Mouse (Mus musculus): ENCODE measurements around the gene Scamp3. TPM values are rescaled to one million over a fixed set of nuclear protein-coding genes. Genes with fewer than 3 reads are reported as not detected.
"Not testable (repeated sequence)": the region's sequence is repeated elsewhere in the genome, so short reads cannot be mapped to it uniquely, and the experiment has no call there.

The Scamp3 gene
- 75.4 and 76.9 TPM in 2 replicates for total RNA-seq (2021)
- long read RNA-seq, experiment 1, transcript Scamp3-203 (9 exons, 1,475 nt): major isoform, 59 of 118 reads
- long read RNA-seq, experiment 1, transcript Scamp3-201 (9 exons, 1,489 nt): minor isoform, 54 of 118 reads
- long read RNA-seq, experiment 1, partial matches to known transcripts: 4 of 118 reads
- long read RNA-seq, experiment 1, other reads (novel, unspliced or antisense): 0 of 118 reads
- long read RNA-seq, experiment 2, transcript Scamp3-203 (9 exons, 1,475 nt): minor isoform, 25 of 82 reads
- long read RNA-seq, experiment 2, transcript Scamp3-201 (9 exons, 1,489 nt): major isoform, 44 of 82 reads
- long read RNA-seq, experiment 2, partial matches to known transcripts: 6 of 82 reads
- long read RNA-seq, experiment 2, other reads (novel, unspliced or antisense): 7 of 82 reads

- peak; percentile 92 for DNase-seq
These were observed at the start of gene Scamp3 for GRCm38 (mm10) chr3:89177242-89178106. TSS of gene Scamp3 (plus strand) at chr3:89177473.

GRCm38 (mm10) chr3:89129908-89130307 is 47.4 kb upstream of the Scamp3 start:
- DNase-seq: peak; percentile 60

- no peak for DNase-seq
These were observed 45.5 kb upstream of the Scamp3 start for GRCm38 (mm10) chr3:89131816-89132215.

GRCm38 (mm10) chr3:89132285-89133062 is 44.8 kb upstream of the Scamp3 start:
- DNase-seq: peak; percentile 72

- no peak for DNase-seq
These were observed 44.2 kb upstream of the Scamp3 start for GRCm38 (mm10) chr3:89133063-89133450.

- no peak for DNase-seq
These were observed 43.5 kb upstream of the Scamp3 start for GRCm38 (mm10) chr3:89133752-89134151.

GRCm38 (mm10) chr3:89135958-89136357 is 41.3 kb upstream of the Scamp3 start, which contains the start of gene Pklr:
TSS of gene Pklr (plus strand) at chr3:89136142.
- DNase-seq: no peak

GRCm38 (mm10) chr3:89136365-89136764 is 40.9 kb upstream of the Scamp3 start:
- DNase-seq: no peak

GRCm38 (mm10) chr3:89144821-89145220 is 32.5 kb upstream of the Scamp3 start:
- no peak for DNase-seq

GRCm38 (mm10) chr3:89145566-89145965 is 31.7 kb upstream of the Scamp3 start:
- no peak for DNase-seq

- peak; percentile 48 for DNase-seq
These were observed 29.9 kb upstream of the Scamp3 start for GRCm38 (mm10) chr3:89147101-89147978.

- peak; percentile 38 for DNase-seq
These were observed 29.3 kb upstream of the Scamp3 start for GRCm38 (mm10) chr3:89147979-89148311.

- DNase-seq: no peak
These were observed 28.7 kb upstream of the Scamp3 start for GRCm38 (mm10) chr3:89148567-89148966.

GRCm38 (mm10) chr3:89152084-89152835 is 25.0 kb upstream of the Scamp3 start:
- no peak for DNase-seq

GRCm38 (mm10) chr3:89156951-89157350 is 20.3 kb upstream of the Scamp3 start:
- DNase-seq: no peak

- DNase-seq: no peak
These were observed 18.6 kb upstream of the Scamp3 start for GRCm38 (mm10) chr3:89158651-89159050.

- peak; percentile 82 for DNase-seq
These were observed 18.1 kb upstream of the Scamp3 start for GRCm38 (mm10) chr3:89159211-89159610.

- DNase-seq: peak; percentile 88
These were observed 17.5 kb upstream of the Scamp3 start, which contains the start of gene Hcn3 for GRCm38 (mm10) chr3:89159616-89160344. TSS of gene Hcn3 (minus strand) at chr3:89160196.

- not testable (repeated sequence) for DNase-seq
These were observed 16.1 kb upstream of the Scamp3 start for GRCm38 (mm10) chr3:89161207-89161606.

GRCm38 (mm10) chr3:89161786-89162185 is 15.5 kb upstream of the Scamp3 start:
- DNase-seq: no peak

Data from adrenal gland, postnatal 14 days (tissue).